Comparison of ENCODE assay signal across 18 mouse cellular contexts in the genomic region with DNA sequence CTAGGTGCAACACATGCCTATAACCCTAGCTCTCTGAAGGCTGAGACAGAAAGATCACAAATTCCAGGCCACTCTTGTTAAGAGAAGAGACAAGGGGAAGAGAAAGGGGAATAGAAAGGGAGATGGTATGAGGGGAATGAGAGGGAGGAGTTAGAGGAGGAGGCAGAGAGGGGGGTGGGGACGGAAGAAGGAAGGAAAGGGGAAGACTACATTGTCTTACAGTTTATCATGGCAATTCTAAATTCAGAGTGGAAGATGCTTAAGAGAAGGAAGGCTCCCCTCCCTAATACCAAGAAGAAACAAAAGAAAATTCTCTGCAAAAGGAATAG.
DNase-seq lines count a peak whose midpoint lies in the region; ATAC-seq and TF ChIP-seq lines count a peak whose summit lies in the region.
"Had no signal": no experiment of that assay in that cellular context is flagged by ENCODE, and none has a peak within 500 bp of the region (broad histone marks: within the 10 kb centered on the region; RNA-seq: fewer than 3 reads in every experiment).

No protein-coding gene starts in this region.

- H3K4me1 ChIP-seq in hindbrain, embryonic 10.5 days (replicated peaks) = peaks cover 16% of the 10 kb centered on the region
- H3K4me1 ChIP-seq in hindbrain, embryonic 16.5 days (ENCODE audit: control insufficient read depth, insufficient read depth, low read depth, low read length) = 0 out of 2 replicates have a peak, but pooled peaks cover 2% of the 10 kb centered on the region
- H3K4me1 ChIP-seq in intestine, embryonic 15.5 days (replicated peaks) = peaks cover 7% of the 10 kb centered on the region
- H3K4me1 ChIP-seq in small intestine, adult 2 months (ENCODE audit: control insufficient read depth, insufficient read depth, insufficient read length, low read length) = peaks cover 5% of the 10 kb centered on the region; the same call in 1 of the 2 replicates
- H3K4me1 ChIP-seq: hindbrain, embryonic 15.5 days; liver, embryonic 12.5 days had no signal

- no peak overlapping the region for H3K9ac ChIP-seq in hindbrain, embryonic 16.5 days (ENCODE audit: low read depth, low read length)
- no peak overlapping the region for H3K9ac ChIP-seq in intestine, embryonic 15.5 days
- H3K9ac ChIP-seq: hindbrain, embryonic 15.5 days; liver, embryonic 12.5 days; lung, embryonic 14.5 days; midbrain, embryonic 12.5 days; neural tube, embryonic 15.5 days; stomach, embryonic 15.5 days had no signal

- no peak for TF ChIP-seq CTCF in small intestine, adult 2 months (IDR thresholded peaks at IDR 0.05; ENCODE audit: extremely low read depth, insufficient read length, insufficient replicate concordance, low read depth, low read length)

- WGBS in hindbrain, embryonic 10.5 days = 54% methylated on average over 1 of the region's 1 CpGs
- WGBS in hindbrain, embryonic 16.5 days = 37% methylated on average over 1 of the region's 1 CpGs
- WGBS in intestine, embryonic 15.5 days = 21% methylated on average over 1 of the region's 1 CpGs
- 30% methylated on average over 1 of the region's 1 CpGs for WGBS in small intestine, adult 2 months

- no peak for TF ChIP-seq POLR2A in small intestine, adult 2 months (IDR thresholded peaks at IDR 0.05; ENCODE audit: low read depth, low read length)

- H3K27ac ChIP-seq in hindbrain, embryonic 10.5 days = 0 out of 2 replicates have a peak overlapping the region, but pooled peaks have one; percentile 29
- H3K27ac ChIP-seq in hindbrain, embryonic 16.5 days (ENCODE audit: low read depth, low read length) = no peak overlapping the region
- 0 out of 2 replicates have a peak overlapping the region, but pooled peaks have one; percentile 13 for H3K27ac ChIP-seq in intestine, embryonic 15.5 days
- peak overlapping the region; percentile 21; the same call in 1 of the 2 replicates for H3K27ac ChIP-seq in small intestine, adult 2 months (ENCODE audit: insufficient read depth, low read depth, low read length)
- H3K27ac ChIP-seq: liver, embryonic 12.5 days; midbrain, embryonic 12.5 days; stomach, embryonic 15.5 days had no signal

- ATAC-seq in hindbrain, embryonic 16.5 days = no peak
- no peak for ATAC-seq in intestine, embryonic 15.5 days
- ATAC-seq: liver, embryonic 12.5 days had no signal

- no peak overlapping the region for H3K4me3 ChIP-seq in hindbrain, embryonic 10.5 days
- no peak overlapping the region for H3K4me3 ChIP-seq in hindbrain, embryonic 16.5 days (ENCODE audit: low read length)
- no peak overlapping the region for H3K4me3 ChIP-seq in intestine, embryonic 15.5 days (replicated peaks)
- no peak overlapping the region for H3K4me3 ChIP-seq in small intestine, adult 2 months (ENCODE audit: low read depth, low read length)
- H3K4me3 ChIP-seq: hindbrain, embryonic 15.5 days; liver, embryonic 12.5 days; midbrain, embryonic 12.5 days; myocyte; neural tube, embryonic 15.5 days; stomach, embryonic 15.5 days had no signal

- no peak overlapping the region for H3K4me2 ChIP-seq in hindbrain, embryonic 16.5 days (ENCODE audit: low read length)
- H3K4me2 ChIP-seq in intestine, embryonic 15.5 days (replicated peaks) = 0 out of 2 replicates have a peak overlapping the region, but pooled peaks have one; percentile 19
- H3K4me2 ChIP-seq: hindbrain, embryonic 15.5 days; liver, embryonic 12.5 days; lung, embryonic 14.5 days; midbrain, embryonic 12.5 days; neural tube, embryonic 15.5 days; stomach, embryonic 15.5 days had no signal

- DNase-seq in hindbrain, embryonic 10.5 days (ENCODE audit: low spot score) = no peak
- DNase-seq in testis, postnatal 10 days (ENCODE audit: low spot score) = peak; percentile 23
- no peak for DNase-seq in testis, postnatal 14 days (ENCODE audit: low spot score)
- no peak for DNase-seq in cerebellum, adult 9-10 months
- DNase-seq: cerebellum, adult 8-10 months; gastrocnemius, postnatal 14 days; kidney, adult 8-10 months; lung, embryonic 14.5 days; lung, postnatal 4 days had no signal

- no peaks in the 10 kb centered on the region for H3K9me3 ChIP-seq in hindbrain, embryonic 10.5 days
- H3K9me3 ChIP-seq in hindbrain, embryonic 16.5 days (ENCODE audit: control insufficient read depth, low read length) = no peaks in the 10 kb centered on the region
- H3K9me3 ChIP-seq in intestine, embryonic 15.5 days = no peaks in the 10 kb centered on the region
- H3K9me3 ChIP-seq: hindbrain, embryonic 15.5 days; liver, embryonic 12.5 days; midbrain, embryonic 12.5 days; neural tube, embryonic 15.5 days; stomach, embryonic 15.5 days had no signal

- no peaks in the 10 kb centered on the region for H3K36me3 ChIP-seq in hindbrain, embryonic 10.5 days
- no peaks in the 10 kb centered on the region for H3K36me3 ChIP-seq in hindbrain, embryonic 16.5 days (ENCODE audit: control insufficient read depth, insufficient read depth, low read length)
- H3K36me3 ChIP-seq in intestine, embryonic 15.5 days = no peaks in the 10 kb centered on the region
- H3K36me3 ChIP-seq in small intestine, adult 2 months (ENCODE audit: control insufficient read depth, insufficient read depth, low read length) = no peaks in the 10 kb centered on the region
- H3K36me3 ChIP-seq: hindbrain, embryonic 15.5 days; liver, embryonic 12.5 days; midbrain, embryonic 12.5 days; neural tube, embryonic 15.5 days; stomach, embryonic 15.5 days had no signal

- H3K27me3 ChIP-seq in hindbrain, embryonic 10.5 days (ENCODE audit: insufficient read depth, poor library complexity, severe bottlenecking) = no peaks in the 10 kb centered on the region
- H3K27me3 ChIP-seq in hindbrain, embryonic 16.5 days (replicated peaks; ENCODE audit: control insufficient read depth, insufficient read depth, low read length) = no peaks in the 10 kb centered on the region
- H3K27me3 ChIP-seq in intestine, embryonic 15.5 days (replicated peaks) = no peaks in the 10 kb centered on the region
- no peaks in the 10 kb centered on the region for H3K27me3 ChIP-seq in small intestine, adult 2 months (ENCODE audit: control insufficient read depth, insufficient read depth, low read length)
- H3K27me3 ChIP-seq: hindbrain, embryonic 15.5 days; liver, embryonic 12.5 days; midbrain, embryonic 12.5 days; neural tube, embryonic 15.5 days; stomach, embryonic 15.5 days had no signal
